Mouse (Mus musculus): ENCODE measurements around the gene Art3.

DNA sequence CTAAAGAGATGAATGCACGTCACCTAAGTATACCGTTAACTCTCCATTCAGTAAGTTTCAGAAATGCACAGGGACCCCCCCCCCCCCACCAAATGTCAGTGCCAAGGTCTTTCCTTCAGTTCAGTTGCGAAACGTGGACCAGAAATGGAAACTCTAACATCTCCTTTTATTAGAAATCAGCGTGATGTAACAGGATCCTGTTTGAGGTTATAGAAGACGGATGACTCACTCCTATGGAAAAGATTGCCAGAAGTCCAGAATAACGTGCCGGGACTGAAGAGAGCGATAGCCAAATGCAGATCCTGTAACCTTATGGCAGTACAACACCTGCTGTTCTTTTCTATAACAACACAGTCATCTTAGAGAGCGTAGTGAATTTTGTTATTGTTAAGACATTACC is 36.8 kb downstream of the Art3 start:
- no peak for TF ChIP-seq EP300 (IDR thresholded peaks at IDR 0.05)
- TF ChIP-seq CTCF (IDR thresholded peaks at IDR 0.05), result no peak
